In genomic region chr11:119268557-119269195, GRCm38 (mm10) we compare ENCODE assay signal across 8 mouse cellular contexts. TPM values are rescaled to one million over a fixed set of nuclear protein-coding genes. Genes with fewer than 3 reads are reported as not detected.
DNase-seq lines count a peak whose midpoint lies in the region; ATAC-seq lines count a peak whose summit lies in the region.

No protein-coding gene starts in this region.

- H3K27ac ChIP-seq in midbrain, embryonic 15.5 days, result no peak overlapping the region

- DNase-seq in cerebellum, adult 11-12 months, result peak; percentile 67
- no peak for DNase-seq in cerebellum, postnatal 4 days (ENCODE audit: low spot score in 2 of 2)
- peak; percentile 66 for DNase-seq in R1 (ENCODE audit: low read depth, low spot score)
- DNase-seq in frontal cortex, postnatal 14 days (ENCODE audit: low spot score in 2 of 2), result peak; percentile 34 to 50
- DNase-seq in left cerebral cortex, adult 8-10 months (ENCODE audit: low spot score in 2 of 2), result peak; percentile 44 to 79
- DNase-seq in adrenal gland, postnatal 36 days, result no peak

- WGBS in midbrain, embryonic 15.5 days, result 66% methylated on average over 16 of the region's 16 CpGs

- H3K4me1 ChIP-seq in midbrain, embryonic 15.5 days, result peaks cover 32% of the 10 kb centered on the region

- no peaks in the 10 kb centered on the region for H3K9me3 ChIP-seq in midbrain, embryonic 15.5 days

- ATAC-seq in midbrain, embryonic 15.5 days (replicated peaks), result no peak
- ATAC-seq in CD4-positive, CD25-positive, alpha-beta regulatory T cell, adult 4 months, result no peak

- peaks cover 6% of the 10 kb centered on the region; the same call in 1 of the 2 replicates for H3K36me3 ChIP-seq in midbrain, embryonic 15.5 days (replicated peaks)

- peak overlapping the region; percentile 65 for H3K4me2 ChIP-seq in midbrain, embryonic 15.5 days

- H3K4me3 ChIP-seq in midbrain, embryonic 15.5 days, result peak overlapping the region; percentile 55

- H3K9ac ChIP-seq in midbrain, embryonic 15.5 days, result peak overlapping the region; percentile 59

- H3K27me3 ChIP-seq in midbrain, embryonic 15.5 days (replicated peaks), result no peaks in the 10 kb centered on the region

RNA-seq across cellular contexts. Expression of gene Gaa, which starts 1.0 kb away (rescaled TPM):
- 100 to 1,000 TPM; 280 to 307 (median 295) TPM for total RNA-seq in left cerebral cortex, adult 8-10 months (2022)
- 93.9 and 95.3 TPM in 2 replicates for polyA plus RNA-seq in midbrain, embryonic 15.5 days (2015; fragmentation: Nextera tagmentation; extraction: Ambion mirVana)
- 10 to 100 TPM; 11.5 to 27.8 TPM for polyA plus RNA-seq in CD4-positive, CD25-positive, alpha-beta regulatory T cell, adult 4 months (2017; shearing (Covaris generic))
- total RNA-seq in adrenal gland, postnatal 36 days (2021), result 100 to 1,000 TPM in 1 of 2 experiments, 10 to 100 TPM in 1; 95.1 to 103 TPM

RNA-seq across cellular contexts. Expression of gene Eif4a3, which starts 31.2 kb away (rescaled TPM):
- 10 to 100 TPM; 79.6 to 92.5 (median 88.2) TPM for total RNA-seq in left cerebral cortex, adult 8-10 months (2022)
- 261 and 266 TPM in 2 replicates for polyA plus RNA-seq in midbrain, embryonic 15.5 days (2015; fragmentation: Nextera tagmentation; extraction: Ambion mirVana)
- polyA plus RNA-seq in CD4-positive, CD25-positive, alpha-beta regulatory T cell, adult 4 months (2017; shearing (Covaris generic)), result 100 to 1,000 TPM; 175 to 208 TPM
- total RNA-seq in adrenal gland, postnatal 36 days (2021), result 100 to 1,000 TPM; 136 to 138 TPM

RNA-seq across cellular contexts. Expression of gene Card14, which starts 38.9 kb away (rescaled TPM):
- total RNA-seq in left cerebral cortex, adult 8-10 months (2022), result under 1 TPM; 0.09 to 0.27 (median 0.19) TPM
- polyA plus RNA-seq in midbrain, embryonic 15.5 days (2015; fragmentation: Nextera tagmentation; extraction: Ambion mirVana), result 0.34 and 0.37 TPM in 2 replicates
- polyA plus RNA-seq in CD4-positive, CD25-positive, alpha-beta regulatory T cell, adult 4 months (2017; shearing (Covaris generic)), result not detected
- total RNA-seq in adrenal gland, postnatal 36 days (2021), result under 1 TPM; 0.17 to 0.33 TPM

RNA-seq across cellular contexts. Expression of gene Ccdc40, which starts 40.3 kb away (rescaled TPM):
- 1 to 10 TPM; 1.1 to 3.2 (median 1.7) TPM for total RNA-seq in left cerebral cortex, adult 8-10 months (2022)
- 19.3 and 21.5 TPM in 2 replicates for polyA plus RNA-seq in midbrain, embryonic 15.5 days (2015; fragmentation: Nextera tagmentation; extraction: Ambion mirVana)
- polyA plus RNA-seq in CD4-positive, CD25-positive, alpha-beta regulatory T cell, adult 4 months (2017; shearing (Covaris generic)), result 1 to 10 TPM; 2.9 to 3.6 TPM
- total RNA-seq in adrenal gland, postnatal 36 days (2021), result under 1 TPM; 0.40 to 0.66 TPM

RNA-seq across cellular contexts. Expression of gene Tbc1d16, which starts 40.4 kb away (rescaled TPM):
- total RNA-seq in left cerebral cortex, adult 8-10 months (2022), result 10 to 100 TPM; 32.9 to 39.8 (median 35.6) TPM
- polyA plus RNA-seq in midbrain, embryonic 15.5 days (2015; fragmentation: Nextera tagmentation; extraction: Ambion mirVana), result 66.8 and 67.2 TPM in 2 replicates
- polyA plus RNA-seq in CD4-positive, CD25-positive, alpha-beta regulatory T cell, adult 4 months (2017; shearing (Covaris generic)), result 1 to 10 TPM in 1 of 2 experiments, under 1 TPM in 1; 0.72 to 1.0 TPM
- total RNA-seq in adrenal gland, postnatal 36 days (2021), result 10 to 100 TPM; 14.3 to 15.9 TPM

Comparison
In these comparisons a context has a peak if more than half of its experiments do, and no peak if none do; other contexts are left out.
1. DNase-seq: peak in cerebellum, adult 11-12 months (single experiment), R1 (single experiment), frontal cortex, postnatal 14 days (2 of 2) and left cerebral cortex, adult 8-10 months (2 of 2); none in cerebellum, postnatal 4 days (0 of 2) and adrenal gland, postnatal 36 days (0 of 2).